Mouse (Mus musculus) heart, embryonic 11.5 days (tissue): Measurements from ENCODE around the gene B3galt2. TPM values are rescaled to one million over a fixed set of nuclear protein-coding genes. Genes with fewer than 3 reads are reported as not detected.

Experiments
- ATAC-seq: fragments of 200-750 bp; cut with Nextera tagmentation; replicated peaks from 2 replicates; pipeline ENCODE4 v1.8.0; 2017; ENCODE audit warnings: moderate library complexity; ENCODE audit not compliant: insufficient number of reproducible peaks, low FRiP score, low TSS enrichment
- H3K27ac ChIP-seq: fragments of 300-500 bp; sonication (generic); 2 replicates; pipeline ENCODE4 v1.5.1; 2014; ENCODE audit warnings: mild to moderate bottlenecking, low read depth, low read length
- H3K27me3 ChIP-seq: fragments of 300-500 bp; sonication (generic); 2 replicates; pipeline ENCODE4 v1.6.1; 2014; ENCODE audit warnings: mild to moderate bottlenecking, low read length, mixed read lengths; ENCODE audit not compliant: control insufficient read depth, insufficient read depth
- H3K36me3 ChIP-seq: fragments of 300-500 bp; sonication (generic); 2 replicates; pipeline ENCODE4 v1.6.1; 2014; ENCODE audit warnings: mild to moderate bottlenecking, low read length, moderate library complexity, mixed read lengths; ENCODE audit not compliant: control insufficient read depth, insufficient read depth
- H3K4me1 ChIP-seq: fragments of 300-500 bp; sonication (generic); 2 replicates; pipeline ENCODE4 v1.6.1; 2014; ENCODE audit warnings: low read length; ENCODE audit not compliant: control insufficient read depth, insufficient read depth
- H3K4me2 ChIP-seq: fragments of 300-500 bp; sonication (generic); 2 replicates; pipeline ENCODE4 v1.6.1; 2014; ENCODE audit warnings: mild to moderate bottlenecking, moderate library complexity
- H3K4me3 ChIP-seq: fragments of 300-500 bp; sonication (generic); 2 replicates; pipeline ENCODE4 v1.5.1; 2014; ENCODE audit warnings: low read depth, low read length
- H3K9ac ChIP-seq: fragments of 300-500 bp; sonication (generic); 2 replicates; pipeline ENCODE4 v1.6.1; 2014; ENCODE audit warnings: mild to moderate bottlenecking, low read depth, low read length, moderate library complexity
- H3K9me3 ChIP-seq: fragments of 300-500 bp; sonication (generic); replicated peaks from 2 replicates; pipeline ENCODE4 v1.6.1; 2016; ENCODE audit warnings: low read length; ENCODE audit not compliant: control insufficient read depth
- WGBS: fragments of 180-500 bp; shearing (Covaris S2); extraction: QIAGEN DNeasy Blood & Tissue Kit; methylation state at CpG from one replicate; pipeline ENCODE4 v1.1.7; 2014; ENCODE audit not compliant: insufficient replicate concordance; 5-methylcytosine and 5-hydroxymethylcytosine counted together
- polyA plus RNA-seq: library from polyadenylated mRNA; unstranded; fragments of >200 nt; fragmentation: Nextera tagmentation; extraction: Ambion mirVana; gene quantifications from 2 replicates; pipeline ENCODE4 v1.2.1, GENCODE M21; 2014

The B3galt2 gene
- polyA plus RNA-seq, 1 experiment from 2014 or later = 0.27 TPM

GRCm38 (mm10) chr1:143681108-143681507 lies 40.6 kb downstream of the B3galt2 start:
- WGBS = 97% methylated on average over 5 of the region's 5 CpGs

GRCm38 (mm10) chr1:143684849-143685248 lies 44.4 kb downstream of the B3galt2 start:
- H3K4me1 ChIP-seq = no peaks in the 10 kb centered on the region
- H3K36me3 ChIP-seq = peaks cover 10% of the 10 kb centered on the region
- no peak overlapping the region for H3K9ac ChIP-seq
- WGBS = 92% methylated on average over 3 of the region's 3 CpGs
- no peak overlapping the region for H3K4me2 ChIP-seq
- no peaks in the 10 kb centered on the region for H3K9me3 ChIP-seq
- H3K4me3 ChIP-seq = no peak overlapping the region
- H3K27me3 ChIP-seq = no peaks in the 10 kb centered on the region
- no peak overlapping the region for H3K27ac ChIP-seq
- ATAC-seq = no peak

More at GRCm38 (mm10) chr1:143681108-143681507, 40.6 kb downstream of the B3galt2 start:
- Histone ChIP-seq H3K4me3 (no peak overlapping the region), H3K9ac (no peak overlapping the region), H3K36me3 (peaks cover 10% of the 10 kb centered on the region), H3K27ac (no peak overlapping the region), H3K4me1 (no peaks in the 10 kb centered on the region), H3K27me3 (no peaks in the 10 kb centered on the region), H3K9me3 (no peaks in the 10 kb centered on the region), H3K4me2 (no peak overlapping the region)
- no peak for ATAC-seq

- Histone ChIP-seq H3K9me3 (no peaks in the 10 kb centered on the region), H3K36me3 (peaks cover 6% of the 10 kb centered on the region; the same call in 1 of the 2 replicates), H3K4me1 (no peaks in the 10 kb centered on the region; the same call in 1 of the 2 replicates), H3K4me2 (peak overlapping the region; percentile 74), H3K4me3 (peak overlapping the region; percentile 83), H3K27ac (peak overlapping the region; percentile 91; the same call in 1 of the 2 replicates), H3K27me3 (no peaks in the 10 kb centered on the region), H3K9ac (peak overlapping the region; percentile 95)
- WGBS = under 1% methylated on average over 13 of the region's 13 CpGs
- ATAC-seq = no peak
Observed at GRCm38 (mm10) chr1:143701736-143702135, 61.3 kb downstream of the B3galt2 start.

- peak overlapping the region; percentile 91 for H3K27ac ChIP-seq
- peak overlapping the region; percentile 74 for H3K4me2 ChIP-seq
- H3K9me3 ChIP-seq = no peaks in the 10 kb centered on the region
- H3K4me1 ChIP-seq = no peaks in the 10 kb centered on the region; the same call in 1 of the 2 replicates
- no peaks in the 10 kb centered on the region for H3K27me3 ChIP-seq
- under 1% methylated on average over 40 of the region's 48 CpGs for WGBS
- peak overlapping the region; percentile 83 for H3K4me3 ChIP-seq
- peak; percentile 75 for ATAC-seq
- H3K9ac ChIP-seq = peak overlapping the region; percentile 95
- H3K36me3 ChIP-seq = peaks cover 6% of the 10 kb centered on the region; the same call in 1 of the 2 replicates
Observed at GRCm38 (mm10) chr1:143702141-143702740, 61.8 kb downstream of the B3galt2 start.

- Histone ChIP-seq H3K36me3 (0 out of 2 replicates have a peak, but pooled peaks cover 6% of the 10 kb centered on the region), H3K27ac (peak within 1 kb of the TSS; percentile 91), H3K4me1 (no peaks in the 10 kb centered on the region; the same call in 1 of the 2 replicates), H3K4me3 (peak within 1 kb of the TSS; percentile 83), H3K27me3 (no peaks in the 10 kb centered on the region), H3K9ac (peak within 1 kb of the TSS; percentile 95), H3K9me3 (no peaks in the 10 kb centered on the region), H3K4me2 (peak within 1 kb of the TSS; percentile 81)
- under 1% methylated on average over 62 of the region's 74 CpGs for WGBS
- ATAC-seq = peak; percentile 99
Observed at GRCm38 (mm10) chr1:143702741-143703262, 62.3 kb downstream of the B3galt2 start, which contains the start of gene Cdc73. Gene Cdc73, minus strand, starts transcription at chr1:143702893.

Other genes starting within 250 kb of the B3galt2 start
- gene Cdc73, start 62.2 kb downstream of the B3galt2 start, polyA plus RNA-seq = 17.8 and 19.4 TPM in 2 replicates
- 66.8 and 70.3 TPM in 2 replicates for gene Glrx2, start 75.7 kb downstream of the B3galt2 start, polyA plus RNA-seq
- 13.2 and 16.7 TPM in 2 replicates for gene Trove2, start 136.4 kb downstream of the B3galt2 start, polyA plus RNA-seq
- gene Uchl5, start 136.6 kb downstream of the B3galt2 start, polyA plus RNA-seq = 66.9 and 68.1 TPM in 2 replicates